Mouse (Mus musculus) monocyte, adult 5-6 weeks (primary cell): Measurements from ENCODE around the gene Liph. TPM values are rescaled to one million over a fixed set of nuclear protein-coding genes. Genes with fewer than 3 reads are reported as not detected.
A peak's percentile ranks its signal among the peaks of the same experiment; 100 is the strongest.
"Not testable (repeated sequence)": the region's sequence is repeated elsewhere in the genome, so short reads cannot be mapped to it uniquely, and the experiment has no call there.

Experiments used
- ATAC-seq: fragments of 153-309, 156-312 bp; replicated peaks from 2 replicates; pipeline ENCODE4 v1.8.0; 2017; ENCODE audit warnings: mild to moderate bottlenecking; ENCODE audit not compliant: low TSS enrichment, insufficient number of reproducible peaks, severe bottlenecking, poor library complexity, low FRiP score
- total RNA-seq: library from RNA; stranded (forward); fragments of 200-1000, 200-491, 200-594 nt; gene quantifications from 3 replicates; pipeline ENCODE4 v1.2.3, GENCODE M21; 2017

The Liph gene
- total RNA-seq, 1 experiment from 2014 or later: not detected

DNA sequence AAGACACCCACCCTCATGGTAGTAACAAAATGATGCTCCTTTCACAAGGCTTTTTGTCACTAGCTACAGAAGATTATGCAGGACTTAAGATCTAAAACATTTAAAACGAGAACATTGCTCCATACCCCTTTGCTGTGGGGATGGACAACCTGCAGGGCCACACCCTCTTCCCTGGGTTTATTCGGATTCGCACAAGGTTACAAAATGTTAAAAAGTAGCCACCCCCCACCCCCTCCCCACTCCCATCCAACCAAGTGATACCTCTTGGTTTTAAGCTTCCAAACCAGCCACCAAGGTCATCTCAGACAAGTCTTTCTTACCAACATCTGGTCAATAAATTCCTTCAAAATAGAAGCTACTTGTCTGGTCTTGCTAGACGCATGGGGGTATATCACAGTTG, 11.9 kb downstream of the Liph start:
- no peak for ATAC-seq

DNA sequence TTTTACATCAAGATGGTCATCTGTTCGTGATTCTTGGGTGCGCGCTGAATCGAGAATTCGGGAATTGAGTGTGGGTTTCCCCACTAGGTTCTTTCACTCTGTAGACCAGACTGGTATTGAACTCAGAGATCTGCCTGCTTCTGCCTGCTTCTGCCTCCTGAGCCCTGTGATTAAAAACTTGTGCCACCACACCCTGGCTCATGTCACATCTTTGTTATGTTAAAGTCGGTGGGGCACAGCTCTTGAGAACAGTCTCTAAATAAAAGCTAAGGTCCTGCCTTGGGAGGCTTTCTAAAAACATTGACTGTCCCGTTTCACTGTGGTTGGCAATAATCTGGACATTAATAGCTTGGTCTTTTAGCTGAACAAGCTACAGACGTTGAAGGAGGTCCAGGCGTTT, 12.3 kb downstream of the Liph start:
- no peak for ATAC-seq

DNA sequence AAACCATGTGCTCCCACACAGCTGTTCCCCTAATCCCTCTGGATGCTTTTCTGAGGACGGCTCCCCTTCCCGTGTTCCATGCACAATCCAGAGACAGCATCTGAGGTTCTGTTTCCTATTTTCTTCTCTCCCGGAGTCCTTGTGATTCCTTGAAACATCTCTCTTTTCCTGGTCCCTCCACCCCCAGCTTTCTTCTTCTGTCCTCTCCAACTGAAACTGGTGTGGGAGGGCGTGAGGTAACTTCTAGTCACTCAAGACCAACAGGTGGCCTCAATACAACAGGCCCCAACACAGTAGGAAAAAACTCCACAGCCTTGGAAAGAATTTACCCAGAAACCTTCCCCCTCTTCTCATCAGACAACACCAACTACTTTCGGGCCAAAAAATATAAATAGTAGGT, 18.1 kb downstream of the Liph start:
- no peak for ATAC-seq

- no peak for ATAC-seq
Observed at GRCm38 (mm10) chr16:21976203-21976602, 19.3 kb downstream of the Liph start.

DNA sequence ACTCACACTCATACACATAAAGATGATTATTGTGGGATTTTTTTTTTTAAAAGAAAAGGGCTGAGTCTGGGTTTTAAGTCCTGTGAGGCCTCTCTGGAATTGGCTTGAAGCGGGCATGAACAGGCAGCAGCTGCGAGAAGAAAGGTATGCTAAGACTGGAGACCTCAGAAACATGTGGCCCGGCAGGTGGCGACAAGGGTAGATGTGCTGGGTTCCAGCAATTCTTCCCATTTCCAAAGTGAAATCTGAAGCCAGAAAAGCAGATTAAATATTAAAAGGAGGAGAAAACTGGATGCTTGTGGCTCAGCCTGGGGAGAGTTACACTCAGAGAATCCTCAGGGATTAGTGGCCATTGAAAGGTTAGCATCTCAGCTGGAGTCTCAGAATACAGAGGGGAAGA, 24.0 kb downstream of the Liph start:
- no peak for ATAC-seq

- ATAC-seq: no peak
Observed at GRCm38 (mm10) chr16:21970536-21970935, 24.9 kb downstream of the Liph start.

GRCm38 (mm10) chr16:21969874-21970273, 25.6 kb downstream of the Liph start:
- no peak for ATAC-seq

DNA sequence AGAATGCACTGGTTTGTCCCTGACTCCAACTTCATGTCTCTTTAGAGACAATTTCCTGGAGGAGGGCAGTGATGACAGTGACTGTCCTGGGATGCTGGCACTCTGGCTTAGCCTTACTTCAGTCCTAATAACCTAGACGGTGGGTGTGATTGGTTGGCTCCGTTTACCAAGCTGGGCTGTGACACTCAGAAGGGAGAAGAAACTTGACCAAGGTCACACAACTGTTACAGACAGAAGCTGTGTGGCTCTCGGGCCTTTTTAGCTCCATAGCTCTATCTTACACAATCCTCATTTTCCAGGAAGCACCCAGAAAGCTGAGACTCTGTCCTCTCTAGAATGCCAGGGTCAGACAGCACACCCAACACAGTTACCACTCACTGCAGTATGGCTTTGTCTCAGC, 29.9 kb downstream of the Liph start:
- ATAC-seq: no peak

- no peak for ATAC-seq
Observed at GRCm38 (mm10) chr16:21955591-21955990, 39.9 kb downstream of the Liph start.

DNA sequence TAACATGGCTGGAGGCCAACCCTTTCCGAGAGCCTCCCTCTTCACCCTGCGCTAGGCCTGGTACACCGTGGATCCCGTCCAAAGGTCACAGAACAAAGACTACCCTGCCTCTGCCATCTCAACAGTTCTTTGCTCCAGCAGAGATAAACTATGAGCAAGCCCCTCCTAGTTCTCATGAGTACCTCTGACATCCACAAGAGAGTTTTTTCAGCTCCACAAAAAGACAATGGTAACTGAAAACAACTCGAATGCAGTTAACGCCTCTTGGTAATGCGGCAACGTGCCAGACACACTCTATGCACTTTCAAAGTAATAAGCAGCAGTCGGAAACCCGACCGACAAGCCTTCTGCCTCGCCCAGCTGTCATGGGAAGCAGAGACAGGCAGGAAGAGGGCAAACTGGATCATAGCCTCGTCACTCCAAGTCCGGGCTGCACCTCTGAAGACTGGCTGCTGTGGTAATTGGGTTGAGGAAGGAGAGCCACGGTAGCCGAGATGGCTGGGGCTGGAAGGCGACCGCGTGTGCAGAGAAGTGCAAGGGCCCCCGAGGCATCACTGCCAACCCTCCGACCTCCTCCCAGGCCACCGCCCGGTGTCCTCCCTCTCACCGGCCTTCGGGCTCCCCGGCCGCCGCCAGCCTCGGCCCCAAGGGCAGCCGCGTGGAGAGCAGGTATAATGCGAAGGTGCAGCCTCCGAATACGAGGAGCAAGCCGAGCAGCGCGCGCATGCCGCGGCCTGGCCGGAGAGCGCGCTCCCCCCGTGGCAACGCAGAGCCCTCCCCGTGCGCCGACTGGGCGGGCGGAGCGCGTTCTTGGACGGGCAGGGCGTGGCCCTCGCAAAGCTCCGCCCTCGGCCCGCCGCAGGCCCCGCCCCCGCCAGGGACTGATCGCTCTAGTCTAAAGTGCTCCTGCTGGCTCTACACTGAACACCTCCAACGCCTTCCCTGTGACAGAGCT, 48.4 kb downstream of the Liph start, which contains the start of gene Tmem41a:
Gene Tmem41a (minus strand): TSS at position 792 of the 955 bp plus-strand sequence.
- ATAC-seq: peak; percentile 73

- ATAC-seq: no peak
Observed at GRCm38 (mm10) chr16:21928471-21928870, 67.0 kb downstream of the Liph start.

DNA sequence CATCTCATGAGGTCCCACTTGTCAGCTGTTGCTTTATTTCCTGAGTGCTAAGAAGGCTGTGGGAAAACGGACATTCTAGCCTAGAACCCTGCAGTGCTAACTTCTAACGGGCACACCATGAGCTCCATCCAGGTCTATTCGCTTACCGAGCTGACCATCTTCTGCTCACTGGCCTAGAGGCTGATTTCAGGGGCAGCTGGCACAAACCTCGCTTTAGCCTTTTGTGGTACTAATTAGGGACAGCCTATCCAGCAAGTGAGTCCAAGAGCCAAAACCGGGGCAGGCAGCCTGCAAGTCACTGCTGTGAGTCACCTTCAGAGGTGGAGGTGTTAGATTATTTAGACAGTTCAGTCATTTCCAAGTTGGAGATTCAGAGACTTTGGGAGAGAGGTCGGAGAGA, 78.8 kb downstream of the Liph start:
- no peak for ATAC-seq

GRCm38 (mm10) chr16:21913347-21913746, 82.1 kb downstream of the Liph start:
- ATAC-seq: 0 out of 2 replicates have a peak, but pooled peaks have one; percentile 31

DNA sequence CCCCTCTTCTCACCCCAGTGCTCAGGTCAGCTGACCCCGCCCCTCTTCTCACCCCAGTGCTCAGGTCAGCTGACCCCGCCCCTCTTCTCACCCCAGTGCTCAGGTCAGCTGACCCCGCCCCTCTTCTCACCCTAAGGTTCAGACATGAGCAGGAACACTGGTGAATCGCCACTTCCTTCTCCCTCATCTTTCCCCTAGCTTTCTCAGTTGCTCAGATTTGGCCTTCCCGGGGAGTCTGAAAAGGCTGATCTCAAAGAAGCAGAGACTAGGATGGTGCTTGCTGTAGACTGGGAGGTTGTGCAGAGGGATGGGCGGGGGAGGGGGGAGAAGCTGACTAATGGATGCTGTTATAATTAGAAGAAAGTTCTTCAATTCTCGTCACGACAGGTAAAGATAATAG, 86.6 kb downstream of the Liph start:
- ATAC-seq: not testable (repeated sequence)

DNA sequence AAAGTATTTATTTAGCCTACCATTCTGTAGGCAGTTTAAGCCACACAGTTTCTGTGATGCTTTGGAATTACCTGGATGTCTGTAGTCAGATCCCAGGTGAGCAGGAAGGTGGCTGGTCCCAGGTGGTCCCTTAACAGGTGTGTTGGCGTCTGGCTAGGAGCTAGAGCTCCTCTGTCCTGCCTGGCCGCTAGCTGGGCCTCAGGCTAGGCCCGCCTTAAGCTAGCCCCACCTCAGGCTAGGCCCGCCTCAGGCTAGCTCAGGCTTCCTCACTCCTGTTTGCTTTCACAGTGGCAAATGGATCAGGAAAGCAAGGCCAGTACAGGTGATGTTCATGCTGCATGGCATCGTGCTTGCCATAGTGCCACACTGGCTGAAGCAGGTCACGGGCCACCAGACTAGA, 88.6 kb downstream of the Liph start:
- no peak for ATAC-seq

DNA sequence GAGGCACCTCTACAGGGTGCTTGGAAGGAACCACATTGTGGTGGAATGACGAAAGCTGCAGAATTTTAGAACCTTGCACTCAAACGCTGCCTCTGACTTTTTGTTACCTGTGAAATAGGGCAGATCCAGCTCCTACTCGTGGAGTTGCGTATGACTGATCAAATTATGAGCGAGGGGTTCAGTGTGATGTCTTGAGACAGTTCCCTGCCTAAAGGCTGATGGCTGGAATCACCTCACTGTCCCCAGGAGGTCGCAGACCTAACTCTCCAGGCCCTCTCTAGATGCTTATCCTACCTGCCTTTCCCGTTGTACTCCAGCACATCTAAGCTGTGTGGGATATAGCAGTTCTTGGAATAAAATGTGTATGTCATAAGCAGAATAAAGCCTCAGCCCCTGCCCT, 89.5 kb downstream of the Liph start:
- ATAC-seq: no peak

DNA sequence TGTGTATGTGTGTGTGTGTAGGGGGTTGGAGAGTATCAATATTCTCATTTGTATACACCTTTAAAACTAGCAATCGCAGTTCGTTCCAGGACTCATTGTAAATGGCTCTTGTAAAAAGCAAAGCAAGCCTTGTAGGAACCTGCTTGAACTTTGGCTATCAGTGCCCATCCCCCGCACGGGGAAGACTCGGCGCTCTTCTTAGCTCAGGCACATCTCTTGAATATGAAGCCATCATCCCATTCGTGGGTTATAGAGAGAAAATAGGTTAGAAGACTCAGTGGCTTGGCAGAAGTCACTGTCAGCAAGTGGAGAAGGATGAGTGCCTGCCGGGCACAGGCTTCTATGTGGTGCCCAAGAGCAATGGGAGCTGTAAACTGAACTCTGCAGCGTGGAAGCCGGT, 90.8 kb downstream of the Liph start:
- no peak for ATAC-seq
